Mouse (Mus musculus) intestine, embryonic 16.5 days (tissue): Measurements from ENCODE around the gene Gpr34. TPM values are rescaled to one million over a fixed set of nuclear protein-coding genes. Genes with fewer than 3 reads are reported as not detected.

ENCODE experiments used
- ATAC-seq: fragments of 200-750 bp; cut with Nextera tagmentation; 2 replicates; pipeline ENCODE4 v1.8.0; 2017; ENCODE audit warnings: moderate TSS enrichment, moderate library complexity
- H3K27ac ChIP-seq: fragments of 300-500 bp; sonication (generic); 2 replicates; pipeline ENCODE4 v1.5.1; 2014; ENCODE audit warnings: mild to moderate bottlenecking, low read length
- H3K27me3 ChIP-seq: fragments of 300-500 bp; sonication (generic); replicated peaks from 2 replicates; pipeline ENCODE4 v1.6.1; 2014; ENCODE audit warnings: low read length, control low read depth, mixed read lengths; ENCODE audit not compliant: control insufficient read depth, insufficient read depth
- H3K36me3 ChIP-seq: fragments of 300-500 bp; sonication (generic); 2 replicates; pipeline ENCODE4 v1.6.1; 2014; ENCODE audit warnings: low read length, control low read depth; ENCODE audit not compliant: control insufficient read depth, insufficient read depth
- H3K4me1 ChIP-seq: fragments of 300-500 bp; sonication (generic); 2 replicates; pipeline ENCODE4 v1.6.1; 2014; ENCODE audit warnings: low read length, control low read depth, mixed read lengths; ENCODE audit not compliant: control insufficient read depth, insufficient read depth
- H3K4me2 ChIP-seq: fragments of 300-500 bp; sonication (generic); 2 replicates; pipeline ENCODE4 v1.6.1; 2014; ENCODE audit warnings: low read depth, low read length, control low read depth
- H3K4me3 ChIP-seq: fragments of 300-500 bp; sonication (generic); 2 replicates; pipeline ENCODE4 v1.5.1; 2014; ENCODE audit warnings: mild to moderate bottlenecking, low read length
- H3K9ac ChIP-seq: fragments of 300-500 bp; sonication (generic); 2 replicates; pipeline ENCODE4 v1.6.1; 2014; ENCODE audit warnings: low read depth, low read length
- H3K9me3 ChIP-seq: fragments of 300-500 bp; sonication (generic); 2 replicates; pipeline ENCODE4 v1.6.1; 2016; ENCODE audit warnings: low read length, control low read depth; ENCODE audit not compliant: control insufficient read depth
- WGBS: fragments of 180-500 bp; shearing (Covaris S2); extraction: QIAGEN DNeasy Blood & Tissue Kit; methylation state at CpG from one replicate; pipeline ENCODE4 v1.1.7; 2014; 5-methylcytosine and 5-hydroxymethylcytosine counted together
- polyA plus RNA-seq: library from polyadenylated mRNA; unstranded; fragments of >200 nt; fragmentation: Nextera tagmentation; extraction: Ambion mirVana; gene quantifications from 2 replicates; pipeline ENCODE4 v1.2.1, GENCODE M21; 2015

The Gpr34 gene
- polyA plus RNA-seq, 1 experiment from 2014 or later: 1.7 TPM

DNA sequence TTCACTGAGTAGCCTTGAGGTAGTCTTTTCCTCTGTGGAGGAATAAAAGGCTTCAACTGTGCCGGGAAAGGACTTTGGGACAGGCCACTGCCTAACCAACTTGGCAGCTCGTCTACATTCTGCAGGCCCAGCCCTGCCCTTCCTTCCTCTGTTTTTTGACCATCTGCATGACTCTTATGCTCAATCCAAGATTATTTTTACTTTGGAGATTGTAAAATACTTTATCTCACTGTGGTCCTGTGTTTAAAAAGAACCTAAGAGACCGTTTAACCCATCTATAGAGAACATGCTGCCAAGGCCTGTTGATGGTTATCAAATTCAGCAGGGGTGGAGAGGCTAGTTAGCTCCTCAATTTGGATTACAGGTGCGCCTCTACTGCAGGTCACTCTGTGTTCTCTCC lies 10.4 kb upstream of the Gpr34 start:
- no peaks in the 10 kb centered on the region for H3K36me3 ChIP-seq
- no peaks in the 10 kb centered on the region for H3K9me3 ChIP-seq
- no peak overlapping the region for H3K4me3 ChIP-seq
- no peak overlapping the region for H3K9ac ChIP-seq
- no peak overlapping the region for H3K27ac ChIP-seq
- no peak overlapping the region for H3K4me2 ChIP-seq
- H3K4me1 ChIP-seq: no peaks in the 10 kb centered on the region
- no peak for ATAC-seq
- H3K27me3 ChIP-seq: no peaks in the 10 kb centered on the region
- WGBS: 73% methylated on average over 4 of the region's 4 CpGs

DNA sequence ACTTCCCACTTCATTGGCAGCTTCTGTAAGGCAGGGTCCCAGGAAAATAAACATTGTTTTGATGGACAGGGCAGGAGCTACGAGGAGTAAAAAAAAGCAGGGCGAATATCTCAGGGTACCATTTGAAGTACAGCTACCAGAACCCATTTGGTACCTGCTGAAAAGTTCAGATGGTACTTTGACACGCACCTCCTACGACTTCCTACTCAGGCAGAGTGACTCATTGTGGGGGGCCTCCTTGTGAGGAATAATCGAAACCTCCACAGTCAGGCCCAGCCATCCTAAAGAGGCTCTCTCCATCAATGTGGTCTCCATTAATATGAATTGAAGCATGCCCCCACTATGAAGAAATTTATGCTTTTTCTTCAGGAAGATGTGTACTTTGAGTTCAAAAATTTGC lies 9.2 kb upstream of the Gpr34 start:
- no peaks in the 10 kb centered on the region for H3K4me1 ChIP-seq
- WGBS: 88% methylated on average over 5 of the region's 5 CpGs
- no peak overlapping the region for H3K9ac ChIP-seq
- no peak overlapping the region for H3K4me2 ChIP-seq
- no peaks in the 10 kb centered on the region for H3K27me3 ChIP-seq
- H3K9me3 ChIP-seq: no peaks in the 10 kb centered on the region
- no peak for ATAC-seq
- no peak overlapping the region for H3K27ac ChIP-seq
- H3K36me3 ChIP-seq: no peaks in the 10 kb centered on the region
- no peak overlapping the region for H3K4me3 ChIP-seq

- Histone ChIP-seq H3K36me3 (no peaks in the 10 kb centered on the region), H3K4me3 (no peak overlapping the region), H3K4me2 (no peak overlapping the region), H3K9ac (no peak overlapping the region), H3K9me3 (no peaks in the 10 kb centered on the region), H3K27me3 (no peaks in the 10 kb centered on the region), H3K27ac (no peak overlapping the region), H3K4me1 (no peaks in the 10 kb centered on the region)
- no peak for ATAC-seq
- 74% methylated on average over 1 of the region's 1 CpGs for WGBS
These were observed 4.5 kb downstream of the Gpr34 start for GRCm38 (mm10) chrX:13636398-13636797.

DNA sequence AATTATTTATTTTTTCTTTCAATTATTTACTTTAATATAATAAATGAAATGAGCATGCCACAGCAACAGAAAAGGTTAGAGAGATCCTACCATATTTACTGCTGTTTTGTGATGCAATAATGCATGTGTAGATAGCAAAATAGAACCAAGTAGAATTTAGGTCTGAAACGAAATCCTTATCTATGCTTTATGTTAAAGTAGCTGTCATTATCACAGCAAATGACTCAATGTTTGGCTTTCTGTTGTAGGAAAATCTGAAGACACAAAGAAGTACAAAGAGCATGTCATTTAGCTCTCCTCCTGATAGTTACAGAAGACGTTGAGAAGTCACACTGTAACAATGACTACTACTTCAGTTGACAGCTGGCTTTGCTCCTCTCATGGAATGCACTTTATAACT lies 7.0 kb downstream of the Gpr34 start:
- no peak overlapping the region for H3K9ac ChIP-seq
- H3K27me3 ChIP-seq: no peaks in the 10 kb centered on the region
- H3K4me3 ChIP-seq: no peak overlapping the region
- no peak overlapping the region for H3K4me2 ChIP-seq
- no peak for ATAC-seq
- 45% methylated on average over 2 of the region's 2 CpGs for WGBS
- no peaks in the 10 kb centered on the region for H3K9me3 ChIP-seq
- H3K4me1 ChIP-seq: no peaks in the 10 kb centered on the region
- H3K27ac ChIP-seq: no peak overlapping the region
- no peaks in the 10 kb centered on the region for H3K36me3 ChIP-seq

DNA sequence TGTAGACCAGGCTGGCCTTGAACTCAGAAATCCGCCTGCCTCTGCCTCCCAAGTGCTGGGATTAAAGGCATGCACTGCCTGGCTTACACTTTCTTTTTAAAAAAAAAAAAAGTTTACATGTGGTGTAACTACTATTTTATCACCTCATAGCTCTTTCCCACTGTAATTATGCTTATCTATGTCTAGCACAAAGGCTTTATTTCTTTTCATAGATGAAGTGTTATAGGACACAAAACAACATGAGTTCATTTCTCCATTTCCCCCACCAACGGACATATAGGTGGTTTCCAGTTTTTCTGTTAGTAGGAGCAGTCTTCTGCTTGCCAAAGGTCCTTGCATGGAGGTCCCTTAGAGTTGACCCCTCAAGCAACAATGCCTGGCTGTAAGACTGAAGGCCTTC lies 20.0 kb downstream of the Gpr34 start:
- 88% methylated on average over 2 of the region's 2 CpGs for WGBS

DNA sequence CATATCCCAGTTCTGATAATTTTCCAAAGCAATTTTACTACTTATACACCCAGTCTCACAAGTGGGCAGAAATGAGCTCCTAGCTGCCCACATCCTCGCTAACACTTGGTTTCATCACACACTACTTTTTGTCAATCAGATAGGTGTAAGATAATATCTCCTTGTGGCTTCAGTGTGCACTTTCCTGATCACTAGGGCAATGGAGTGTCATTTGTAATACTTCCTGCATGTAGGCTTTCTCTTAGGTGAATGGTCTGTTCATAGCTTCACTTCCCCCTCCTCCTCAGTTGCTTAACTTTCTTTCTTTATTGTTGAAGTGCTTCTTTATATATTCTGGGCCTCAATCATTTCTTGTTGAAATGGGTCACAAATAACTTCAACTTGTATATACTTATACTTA lies 20.4 kb downstream of the Gpr34 start:
- Histone ChIP-seq H3K27me3 (no peaks in the 10 kb centered on the region), H3K9me3 (no peaks in the 10 kb centered on the region), H3K36me3 (no peaks in the 10 kb centered on the region), H3K4me3 (no peak overlapping the region), H3K4me2 (no peak overlapping the region), H3K9ac (no peak overlapping the region), H3K27ac (no peak overlapping the region), H3K4me1 (no peaks in the 10 kb centered on the region)
- ATAC-seq: no peak
- WGBS: 92% methylated on average over 1 of the region's 1 CpGs

More for the DNA sequence above, 20.0 kb downstream of the Gpr34 start:
- H3K27ac ChIP-seq: no peak overlapping the region
- no peaks in the 10 kb centered on the region for H3K27me3 ChIP-seq
- no peak overlapping the region for H3K4me2 ChIP-seq
- ATAC-seq: no peak
- no peaks in the 10 kb centered on the region for H3K9me3 ChIP-seq
- H3K4me1 ChIP-seq: no peaks in the 10 kb centered on the region
- no peak overlapping the region for H3K4me3 ChIP-seq
- no peak overlapping the region for H3K9ac ChIP-seq
- H3K36me3 ChIP-seq: no peaks in the 10 kb centered on the region

- WGBS: 74% methylated on average over 3 of the region's 3 CpGs
- Histone ChIP-seq H3K4me1 (no peaks in the 10 kb centered on the region), H3K27me3 (no peaks in the 10 kb centered on the region), H3K4me2 (no peak overlapping the region), H3K27ac (no peak overlapping the region), H3K9me3 (no peaks in the 10 kb centered on the region), H3K36me3 (no peaks in the 10 kb centered on the region), H3K4me3 (no peak overlapping the region), H3K9ac (no peak overlapping the region)
- no peak for ATAC-seq
These were observed 23.1 kb downstream of the Gpr34 start for GRCm38 (mm10) chrX:13655005-13655421.

GRCm38 (mm10) chrX:13655906-13656305 lies 24.0 kb downstream of the Gpr34 start:
- H3K4me1 ChIP-seq: no peaks in the 10 kb centered on the region
- ATAC-seq: no peak
- 87% methylated on average over 6 of the region's 6 CpGs for WGBS
- H3K27me3 ChIP-seq: no peaks in the 10 kb centered on the region
- no peak overlapping the region for H3K27ac ChIP-seq
- H3K4me3 ChIP-seq: no peak overlapping the region
- H3K9me3 ChIP-seq: no peaks in the 10 kb centered on the region
- no peak overlapping the region for H3K4me2 ChIP-seq
- H3K36me3 ChIP-seq: no peaks in the 10 kb centered on the region
- no peak overlapping the region for H3K9ac ChIP-seq

- ATAC-seq: no peak
- H3K9ac ChIP-seq: no peak overlapping the region
- no peaks in the 10 kb centered on the region for H3K36me3 ChIP-seq
- no peak overlapping the region for H3K4me3 ChIP-seq
- no peaks in the 10 kb centered on the region for H3K27me3 ChIP-seq
- WGBS: 13% methylated on average over 1 of the region's 1 CpGs
- no peak overlapping the region for H3K4me2 ChIP-seq
- H3K9me3 ChIP-seq: no peaks in the 10 kb centered on the region
- no peaks in the 10 kb centered on the region for H3K4me1 ChIP-seq
- no peak overlapping the region for H3K27ac ChIP-seq
These were observed 24.8 kb downstream of the Gpr34 start for GRCm38 (mm10) chrX:13656721-13657120.

- no peak for ATAC-seq
- Histone ChIP-seq H3K36me3 (no peaks in the 10 kb centered on the region), H3K9ac (no peak overlapping the region), H3K9me3 (no peaks in the 10 kb centered on the region), H3K4me2 (no peak overlapping the region), H3K4me1 (no peaks in the 10 kb centered on the region), H3K27me3 (no peaks in the 10 kb centered on the region), H3K27ac (no peak overlapping the region), H3K4me3 (no peak overlapping the region)
- 79% methylated on average over 3 of the region's 3 CpGs for WGBS
These were observed 26.8 kb downstream of the Gpr34 start for GRCm38 (mm10) chrX:13658616-13659140.
